Mouse (Mus musculus) C2C12 (cell line): ENCODE measurements around the gene Gm11437. TPM values are rescaled to one million over a fixed set of nuclear protein-coding genes. Genes with fewer than 3 reads are reported as not detected.

Source experiments
- H3K27me3 ChIP-seq: one replicate; pipeline ENCODE4 v1.6.1; 2011; ENCODE audit not compliant: control insufficient read depth, insufficient read depth, insufficient read length
- H3K36me3 ChIP-seq: one replicate; pipeline ENCODE4 v1.6.1; 2011; ENCODE audit not compliant: control insufficient read depth, insufficient read depth
- H3K4me3 ChIP-seq: one replicate; pipeline ENCODE4 v1.5.1; 2011; ENCODE audit warnings: mild to moderate bottlenecking, control low read depth; ENCODE audit not compliant: poor library complexity, insufficient read depth, severe bottlenecking
- H3K79me2 ChIP-seq: one replicate; pipeline ENCODE4 v1.6.1; 2011; ENCODE audit not compliant: control insufficient read depth, insufficient read depth
- H3K79me3 ChIP-seq: one replicate; pipeline ENCODE4 v1.6.1; 2011; ENCODE audit warnings: low read depth, control low read depth
- H3ac ChIP-seq: one replicate; pipeline ENCODE3; 2011; ENCODE audit warnings: low read depth; ENCODE audit not compliant: control insufficient read depth, insufficient read length
- CEBPB ChIP-seq: IDR thresholded peaks from one replicate; pipeline ENCODE4 v1.6.1; 2011; ENCODE audit warnings: low read depth, mild to moderate bottlenecking, control low read depth, moderate library complexity
- CTCF ChIP-seq: IDR thresholded peaks from one replicate; pipeline ENCODE4 v1.5.1; 2011; ENCODE audit not compliant: control insufficient read depth, insufficient read depth, insufficient read length
- FOSL1 ChIP-seq: IDR thresholded peaks from one replicate; pipeline ENCODE4 v1.8.0; 2011; ENCODE audit warnings: mild to moderate bottlenecking, low read length; ENCODE audit not compliant: poor library complexity, insufficient read depth, severe bottlenecking
- MAX ChIP-seq: IDR thresholded peaks from one replicate; pipeline ENCODE4 v1.6.1; 2011; ENCODE audit warnings: mild to moderate bottlenecking, control low read depth
- MYOD1 ChIP-seq: IDR thresholded peaks from one replicate; pipeline ENCODE4 v1.6.1; 2011; ENCODE audit warnings: low read depth; ENCODE audit not compliant: control insufficient read depth, insufficient read length
- MYOG ChIP-seq: IDR thresholded peaks from one replicate; pipeline ENCODE4 v1.6.1; 2011; ENCODE audit not compliant: control insufficient read depth, insufficient read length; ENCODE audit errors: extremely low read depth
- USF1 ChIP-seq: IDR thresholded peaks from one replicate; pipeline ENCODE4 v1.6.1; 2011; ENCODE audit warnings: low read depth, mild to moderate bottlenecking, control low read depth, moderate library complexity
- polyA plus RNA-seq: library from polyadenylated mRNA; unstranded; fragments of >200 nt; fragmentation: generic; extraction: Trizol; gene quantifications from one replicate; pipeline ENCODE4 v1.2.1, GENCODE M21; 2012; ENCODE audit warnings: missing spikeins

Gm11437 gene
- polyA plus RNA-seq, 1 experiment, result not detected

GRCm38 (mm10) chr11:84129799-84130185 is 37.5 kb downstream of the Gm11437 start:
- H3ac ChIP-seq, result peak overlapping the region; percentile 93
- H3K27me3 ChIP-seq, result no peaks in the 10 kb centered on the region
- TF ChIP-seq MYOG (no peak), CTCF (no peak), FOSL1 (no peak), MYOD1 (no peak), USF1 (no peak), CEBPB (no peak), MAX (no peak)
- H3K36me3 ChIP-seq, result peaks cover 24% of the 10 kb centered on the region
- H3K79me2 ChIP-seq, result peaks cover 31% of the 10 kb centered on the region
- peak overlapping the region; percentile 89 for H3K4me3 ChIP-seq
- H3K79me3 ChIP-seq, result peaks cover 14% of the 10 kb centered on the region

DNA sequence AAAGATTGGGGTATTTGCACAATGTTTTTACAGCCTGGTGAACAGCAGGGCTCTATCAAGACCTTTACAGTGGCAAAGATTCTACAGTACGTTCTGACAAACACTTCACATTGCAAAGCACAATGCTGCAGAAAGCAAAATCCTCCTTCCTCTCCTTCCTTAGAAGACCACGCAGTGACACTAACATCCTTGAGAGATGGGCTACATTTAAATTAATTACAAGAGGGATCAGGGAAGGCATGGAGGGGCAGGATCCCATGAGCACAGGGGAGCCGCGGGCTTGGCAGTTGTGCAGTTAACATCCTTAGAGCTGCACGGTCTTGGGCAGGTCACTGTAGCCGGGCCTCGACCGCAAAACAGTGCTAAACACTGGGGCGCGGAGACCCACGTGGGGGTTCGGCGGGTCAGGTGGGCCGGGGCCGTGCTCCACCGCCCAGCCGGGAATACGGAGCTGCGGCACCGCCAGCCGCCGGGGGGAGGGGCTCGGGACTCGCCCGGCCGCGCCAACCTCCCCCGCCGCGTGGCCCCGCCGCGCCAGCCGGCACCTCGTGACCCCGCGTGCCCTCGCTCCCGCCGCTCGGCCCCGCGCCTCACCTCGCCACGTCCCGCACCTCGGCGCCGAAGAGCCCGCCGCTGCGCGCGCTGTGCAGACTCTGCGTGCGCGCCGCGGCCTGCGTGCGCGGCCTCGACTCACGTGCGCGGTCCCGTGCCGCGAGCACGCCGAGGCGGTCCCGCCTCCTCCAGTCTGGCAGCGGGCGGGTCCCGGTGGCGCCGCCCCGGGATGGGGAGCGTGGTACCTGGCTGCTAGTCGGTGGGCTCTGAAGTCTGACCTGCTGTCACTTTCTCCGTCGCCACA is 38.1 kb downstream of the Gm11437 start, which contains the start of the genes Tada2a and Acaca:
Gene Tada2a (minus strand): TSS at position 658 of the 856 bp plus-strand sequence.
Gene Acaca (plus strand): TSS at position 730 of the 856 bp plus-strand sequence.
- peaks cover 31% of the 10 kb centered on the region for H3K79me2 ChIP-seq
- H3ac ChIP-seq, result peak within 1 kb of the TSS; percentile 93
- peaks cover 30% of the 10 kb centered on the region for H3K36me3 ChIP-seq
- no peaks in the 10 kb centered on the region for H3K27me3 ChIP-seq
- H3K79me3 ChIP-seq, result peaks cover 14% of the 10 kb centered on the region
- TF ChIP-seq MAX (peak; percentile 94), CEBPB (no peak), CTCF (no peak), USF1 (peak; percentile 40)
- peak within 1 kb of the TSS; percentile 89 for H3K4me3 ChIP-seq

- no peaks in the 10 kb centered on the region for H3K27me3 ChIP-seq
- no peak overlapping the region for H3ac ChIP-seq
- TF ChIP-seq MAX, result no peak
- peaks cover 31% of the 10 kb centered on the region for H3K79me2 ChIP-seq
- peak overlapping the region; percentile 15 for H3K4me3 ChIP-seq
- peaks cover 14% of the 10 kb centered on the region for H3K79me3 ChIP-seq
- peaks cover 34% of the 10 kb centered on the region for H3K36me3 ChIP-seq
These were observed 39.3 kb downstream of the Gm11437 start for GRCm38 (mm10) chr11:84127977-84128376.

DNA sequence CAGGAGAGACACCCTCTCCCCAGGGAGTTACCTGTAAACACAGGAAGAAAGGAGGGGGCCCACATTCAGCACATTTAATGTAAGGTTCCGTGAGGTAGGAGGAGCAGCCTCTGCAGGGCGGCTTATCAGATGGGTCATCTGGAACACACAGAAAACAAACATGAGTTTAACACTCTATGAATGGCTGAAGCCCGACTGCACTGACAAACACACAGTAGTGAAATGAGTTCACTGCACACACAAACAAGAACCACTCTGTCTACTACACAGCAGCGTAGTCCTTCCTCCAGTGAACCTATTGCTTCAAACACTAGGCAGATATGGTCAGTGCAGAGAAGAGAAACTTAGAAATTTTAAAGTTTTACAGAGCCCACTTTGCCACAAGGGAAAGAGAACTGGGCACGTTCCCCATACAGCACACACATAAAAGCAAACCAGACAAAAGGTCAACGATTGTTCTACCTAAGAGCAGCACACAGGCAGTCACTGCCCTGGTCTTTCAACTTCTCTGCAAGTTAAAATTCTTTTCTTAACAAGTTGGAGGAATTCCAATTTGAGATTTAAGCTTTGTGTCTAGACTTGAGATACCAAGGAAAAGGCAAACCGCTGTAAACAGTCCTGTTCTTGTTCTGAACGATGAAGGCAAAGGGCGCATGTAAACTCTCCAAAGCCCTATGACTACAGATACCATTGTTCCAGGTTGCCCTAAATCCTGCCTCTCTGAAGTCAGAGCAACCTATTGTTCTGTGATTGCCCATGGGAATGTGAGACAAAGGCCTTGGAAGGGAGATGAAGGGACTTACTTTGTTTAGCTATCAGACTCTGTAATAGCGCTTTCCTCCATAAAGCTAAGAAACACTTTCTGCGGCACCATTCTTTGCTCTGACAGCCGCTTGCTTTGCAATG is 46.0 kb downstream of the Gm11437 start:
- peaks cover 86% of the 10 kb centered on the region for H3K36me3 ChIP-seq
- no peaks in the 10 kb centered on the region for H3K79me3 ChIP-seq
- H3K4me3 ChIP-seq, result no peak overlapping the region
- no peaks in the 10 kb centered on the region for H3K27me3 ChIP-seq
- no peak overlapping the region for H3ac ChIP-seq
- peaks cover 4% of the 10 kb centered on the region for H3K79me2 ChIP-seq
- TF ChIP-seq CEBPB, result no peak
- TF ChIP-seq USF1, result no peak
- TF ChIP-seq MYOD1, result no peak
- TF ChIP-seq CTCF, result no peak
- no peak for TF ChIP-seq MYOG
- TF ChIP-seq FOSL1, result no peak
- no peak for TF ChIP-seq MAX

DNA sequence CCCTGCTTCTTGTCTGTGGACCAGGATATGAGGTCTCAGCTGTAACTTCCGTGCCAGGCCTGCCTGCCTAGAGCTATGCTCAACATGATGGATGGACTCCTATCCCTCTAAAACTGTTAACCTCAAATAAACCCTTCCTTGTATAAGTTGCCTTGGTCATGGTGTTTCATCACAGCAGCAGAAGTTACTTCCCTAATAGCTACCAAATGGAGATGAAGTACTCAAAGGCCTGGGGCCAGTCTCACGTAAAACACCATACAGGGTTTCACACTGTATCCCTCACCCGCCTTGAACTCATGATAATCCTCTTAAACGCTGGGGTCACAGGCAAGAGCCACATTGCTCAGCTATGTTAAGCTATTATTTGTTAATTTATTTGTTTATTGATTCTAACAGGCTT is 49.8 kb downstream of the Gm11437 start:
- TF ChIP-seq MAX, result no peak
- no peak for TF ChIP-seq MYOD1
- TF ChIP-seq FOSL1, result no peak
- TF ChIP-seq MYOG, result no peak
- no peak for TF ChIP-seq USF1
- no peak for TF ChIP-seq CTCF
- no peak for TF ChIP-seq CEBPB
- no peak overlapping the region for H3K4me3 ChIP-seq
- H3K27me3 ChIP-seq, result no peaks in the 10 kb centered on the region
- no peaks in the 10 kb centered on the region for H3K79me3 ChIP-seq
- no peaks in the 10 kb centered on the region for H3K79me2 ChIP-seq
- H3K36me3 ChIP-seq, result peaks cover 72% of the 10 kb centered on the region
- H3ac ChIP-seq, result no peak overlapping the region
